Mouse (Mus musculus) heart, embryonic 10.5 days (tissue): ENCODE results near the gene Olfr221. TPM values are rescaled to one million over a fixed set of nuclear protein-coding genes. Genes with fewer than 3 reads are reported as not detected.

ENCODE experiments used
- DNase-seq: peaks from one replicate; pipeline ENCODE4 v3.0.0-alpha.2; 2017; ENCODE audit warnings: low spot score
- H3K27ac ChIP-seq: fragments of 300-500 bp; sonication (generic); 2 replicates; pipeline ENCODE4 v1.5.1; 2016; ENCODE audit warnings: mild to moderate bottlenecking
- H3K27me3 ChIP-seq: fragments of 300-500 bp; sonication (generic); 2 replicates; pipeline ENCODE4 v1.6.1; 2016; ENCODE audit warnings: mild to moderate bottlenecking; ENCODE audit not compliant: poor library complexity, insufficient read depth, severe bottlenecking
- H3K36me3 ChIP-seq: fragments of 300-500 bp; sonication (generic); 2 replicates; pipeline ENCODE4 v1.6.1; 2016; ENCODE audit warnings: mild to moderate bottlenecking, moderate library complexity
- H3K4me1 ChIP-seq: fragments of 300-500 bp; sonication (generic); 2 replicates; pipeline ENCODE4 v1.6.1; 2016; ENCODE audit warnings: mild to moderate bottlenecking
- H3K4me3 ChIP-seq: fragments of 300-500 bp; sonication (generic); 2 replicates; pipeline ENCODE4 v1.5.1; 2016; ENCODE audit warnings: mild to moderate bottlenecking, moderate library complexity
- H3K9me3 ChIP-seq: fragments of 300-500 bp; sonication (generic); 2 replicates; pipeline ENCODE4 v1.6.1; 2016; ENCODE audit warnings: mild to moderate bottlenecking, moderate library complexity
- WGBS: fragments of 180-500 bp; shearing (Covaris S2); methylation state at CpG from one replicate; pipeline ENCODE4 v1.1.7; 2016; 5-methylcytosine and 5-hydroxymethylcytosine counted together
- polyA plus RNA-seq: library from polyadenylated mRNA; unstranded; fragments of >200 nt; fragmentation: Nextera tagmentation; extraction: Ambion mirVana; gene quantifications from 2 replicates; pipeline ENCODE4 v1.2.1, GENCODE M21; 2016

Olfr221 gene
- polyA plus RNA-seq, 1 experiment from 2014 or later: not detected

DNA sequence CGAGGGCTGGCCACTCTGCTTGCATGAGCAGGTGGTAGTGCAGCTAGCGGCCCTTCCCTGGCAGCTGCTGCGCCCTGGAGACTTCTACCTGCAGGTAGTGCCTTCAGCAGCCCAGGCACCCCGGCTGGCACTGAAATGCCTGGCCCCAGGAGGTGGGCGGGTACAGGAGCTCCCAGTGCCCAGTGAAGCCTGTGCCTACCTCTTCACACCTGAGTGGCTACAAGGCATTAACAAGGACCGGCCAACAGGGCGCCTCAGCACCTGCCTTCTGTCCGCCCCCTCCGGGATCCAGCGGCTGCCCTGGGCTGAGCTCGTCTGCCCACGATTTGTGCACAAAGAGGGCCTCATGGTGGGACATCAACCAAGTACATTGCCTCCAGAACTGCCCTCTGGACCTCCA lies 53.5 kb downstream of the Olfr221 start:
- H3K9me3 ChIP-seq: no peaks in the 10 kb centered on the region
- H3K27ac ChIP-seq: no peak overlapping the region
- H3K36me3 ChIP-seq: peaks cover 62% of the 10 kb centered on the region
- H3K4me1 ChIP-seq: peaks cover 21% of the 10 kb centered on the region
- 78% methylated on average over 12 of the region's 12 CpGs for WGBS
- no peak overlapping the region for H3K4me3 ChIP-seq
- no peak for DNase-seq
- 0 out of 2 replicates have a peak, but pooled peaks cover 11% of the 10 kb centered on the region for H3K27me3 ChIP-seq

DNA sequence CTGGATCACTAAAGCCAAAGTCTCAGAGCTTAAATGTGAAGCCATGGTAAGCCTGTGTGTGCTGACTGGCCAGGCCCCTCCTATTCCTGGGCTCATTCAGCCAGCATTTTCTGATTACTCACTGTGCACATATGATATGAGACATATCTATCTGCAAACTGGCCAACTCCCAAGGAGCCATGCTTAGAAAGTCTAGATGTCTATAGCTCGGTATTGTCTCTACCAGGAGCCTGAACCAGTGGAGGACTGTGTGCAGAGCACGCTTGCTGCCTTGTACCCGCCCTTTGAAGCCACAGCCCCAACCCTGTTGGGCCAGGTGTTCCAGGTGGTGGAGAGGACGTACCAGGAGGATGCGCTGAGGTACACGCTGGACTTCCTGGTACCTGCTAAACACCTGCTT lies 55.1 kb downstream of the Olfr221 start:
- Histone ChIP-seq H3K9me3 (no peaks in the 10 kb centered on the region), H3K27ac (no peak overlapping the region), H3K4me3 (no peak overlapping the region), H3K4me1 (peaks cover 23% of the 10 kb centered on the region), H3K27me3 (0 out of 2 replicates have a peak, but pooled peaks cover 11% of the 10 kb centered on the region), H3K36me3 (peaks cover 50% of the 10 kb centered on the region)
- no peak for DNase-seq
- WGBS: 91% methylated on average over 6 of the region's 6 CpGs

DNA sequence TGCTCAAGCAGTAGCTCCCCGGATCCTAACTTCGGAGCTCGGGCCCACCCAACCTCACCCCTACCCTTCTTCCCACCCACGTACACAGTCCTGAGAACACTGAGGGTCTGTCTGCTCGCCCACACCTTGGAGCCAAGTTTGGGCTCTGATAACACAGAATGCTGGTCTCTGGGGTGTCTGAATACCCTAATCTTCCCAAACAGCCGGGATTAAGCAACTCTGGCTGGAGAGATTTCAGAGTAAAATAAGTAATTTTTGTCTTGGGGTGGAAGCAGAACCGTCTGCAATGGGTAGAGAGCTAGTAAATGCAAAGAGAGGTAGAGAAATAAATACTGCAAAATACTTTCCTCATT lies 56.1 kb downstream of the Olfr221 start:
- WGBS: 6% methylated on average over 7 of the region's 7 CpGs
- Histone ChIP-seq H3K27ac (peak overlapping the region; percentile 94), H3K27me3 (0 out of 2 replicates have a peak, but pooled peaks cover 11% of the 10 kb centered on the region), H3K36me3 (peaks cover 40% of the 10 kb centered on the region), H3K4me3 (peak overlapping the region; percentile 78), H3K4me1 (peaks cover 23% of the 10 kb centered on the region), H3K9me3 (no peaks in the 10 kb centered on the region)
- no peak for DNase-seq

DNA sequence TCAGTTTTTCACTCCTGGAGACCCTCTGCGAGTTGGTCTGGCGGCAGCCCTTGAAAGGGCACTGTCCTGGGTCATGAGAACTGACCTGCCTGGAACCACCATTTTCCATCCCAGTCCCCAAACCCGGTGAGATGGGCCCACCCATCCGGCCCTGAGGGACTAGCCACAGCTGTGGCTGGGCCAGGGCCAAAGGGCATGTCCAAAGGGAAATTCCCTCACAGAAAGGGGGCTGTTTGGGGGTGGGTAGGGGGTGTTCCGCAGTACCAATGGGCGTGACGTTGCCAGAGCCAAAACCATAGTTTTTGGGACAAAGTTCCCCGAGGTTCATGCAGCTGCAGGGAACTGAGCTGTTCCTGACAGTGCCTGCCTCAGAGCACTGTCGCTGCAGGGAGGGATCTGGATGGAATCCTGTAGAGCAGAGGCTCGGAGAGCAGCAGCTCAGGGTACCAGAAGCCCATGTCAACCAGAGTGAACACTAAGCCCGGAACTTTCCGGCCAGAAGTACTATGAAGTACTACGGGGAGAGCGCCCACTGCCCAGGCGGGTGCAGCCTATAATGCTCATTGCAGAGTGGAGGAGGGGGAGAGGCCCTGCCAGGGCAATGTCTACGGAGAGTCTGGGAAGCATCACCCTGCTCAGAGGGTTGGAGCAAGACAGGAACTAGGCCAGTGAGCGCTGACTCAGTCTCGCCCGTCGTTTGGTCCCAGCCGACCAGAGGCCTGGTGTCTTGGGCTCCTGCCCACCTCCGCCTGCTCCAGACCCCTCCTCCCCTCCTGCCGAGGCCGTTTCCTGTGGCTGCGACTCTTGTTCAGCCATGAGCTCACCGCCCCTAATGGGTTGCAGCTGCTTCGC lies 56.7 kb downstream of the Olfr221 start:
- Histone ChIP-seq H3K27me3 (0 out of 2 replicates have a peak, but pooled peaks cover 11% of the 10 kb centered on the region), H3K4me1 (peaks cover 23% of the 10 kb centered on the region), H3K36me3 (peaks cover 34% of the 10 kb centered on the region), H3K27ac (peak overlapping the region; percentile 94), H3K4me3 (peak overlapping the region; percentile 78), H3K9me3 (no peaks in the 10 kb centered on the region)
- WGBS: 1% methylated on average over 27 of the region's 27 CpGs
- peak; percentile 88 for DNase-seq

DNA sequence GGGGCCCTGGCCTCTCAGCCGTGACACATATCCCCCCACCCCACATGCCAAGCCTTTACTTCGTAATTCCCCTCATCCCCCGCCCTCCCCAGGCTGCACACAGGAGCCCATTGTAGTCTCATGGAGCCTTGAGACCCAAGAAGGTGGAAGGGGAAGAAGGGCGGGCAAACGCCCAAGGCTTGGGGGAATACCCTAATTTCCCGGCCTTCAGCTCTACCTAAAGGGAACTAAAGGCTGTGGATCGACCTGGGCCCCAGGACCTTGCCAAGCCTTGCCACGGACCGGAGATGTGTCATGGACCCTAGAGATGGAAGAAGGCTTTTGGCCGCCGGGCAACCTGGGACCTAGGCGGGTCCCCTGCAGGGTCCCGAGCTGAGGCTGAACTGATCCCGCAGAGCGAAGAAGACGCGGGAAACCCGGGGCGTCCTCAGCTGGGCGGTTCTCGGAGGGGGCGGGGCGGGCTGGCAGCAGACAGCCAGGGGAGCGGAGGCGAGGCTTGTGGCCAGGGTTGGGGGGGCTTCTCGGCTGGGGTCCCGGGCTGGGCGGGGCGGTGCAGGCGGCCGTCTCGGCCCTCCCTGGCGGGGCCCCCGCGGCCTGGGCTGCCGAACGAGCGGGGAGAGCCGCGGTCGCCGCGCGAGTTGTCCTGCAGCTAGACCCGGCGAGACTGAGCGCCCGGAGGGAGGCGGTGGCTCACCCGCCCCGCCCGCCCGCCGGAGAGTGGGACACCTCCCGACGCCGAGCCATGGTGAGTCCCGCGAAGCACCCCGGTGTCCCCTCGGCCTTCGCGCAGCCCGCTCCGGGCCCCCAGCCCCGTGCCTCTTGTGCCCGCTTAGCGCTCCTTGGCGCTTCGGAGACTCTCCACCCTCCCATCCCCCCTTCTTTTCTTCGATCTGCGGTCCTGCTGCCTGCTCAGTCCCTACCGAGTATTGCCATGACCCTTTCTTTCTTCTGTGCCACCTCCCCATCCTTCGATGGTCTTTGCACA lies 57.7 kb downstream of the Olfr221 start, which contains the start of gene Arhgef40:
Gene Arhgef40, plus strand, starts transcription at position 473 of the 985 bp plus-strand sequence.
- Histone ChIP-seq H3K36me3 (peaks cover 24% of the 10 kb centered on the region), H3K9me3 (no peaks in the 10 kb centered on the region), H3K4me1 (peaks cover 23% of the 10 kb centered on the region), H3K4me3 (peak within 1 kb of the TSS; percentile 78), H3K27me3 (0 out of 2 replicates have a peak, but pooled peaks cover 9% of the 10 kb centered on the region), H3K27ac (peak within 1 kb of the TSS; percentile 94)
- peak; percentile 91 for DNase-seq
- whole genome bisulfite sequencing: under 1% methylated on average over 63 of the region's 74 CpGs

Other genes starting within 250 kb of the Olfr221 start
- gene AY358078, start 242.4 kb downstream of the Olfr221 start, polyA plus RNA-seq: not detected in 2 replicates
- not detected in 2 replicates for gene Ear6, start 188.8 kb downstream of the Olfr221 start, polyA plus RNA-seq
- 40.0 and 45.1 TPM in 2 replicates for gene Mettl17, start 157.6 kb downstream of the Olfr221 start, polyA plus RNA-seq
- gene Slc39a2, start 149.6 kb downstream of the Olfr221 start, polyA plus RNA-seq: 0.53 and 0.63 TPM in 2 replicates
- 92.7 and 155 TPM in 2 replicates for gene Ndrg2, start 128.3 kb downstream of the Olfr221 start, polyA plus RNA-seq
- gene Tppp2, start 124.0 kb downstream of the Olfr221 start, polyA plus RNA-seq: not detected in 2 replicates
- gene Rnase13, start 119.7 kb downstream of the Olfr221 start, polyA plus RNA-seq: not detected in 2 replicates
- 72.3 and 86.4 TPM in 2 replicates for gene Arhgef40, start 57.7 kb downstream of the Olfr221 start, polyA plus RNA-seq
- gene Tmem253, start 26.8 kb downstream of the Olfr221 start, polyA plus RNA-seq: 0.27 and 0.57 TPM in 2 replicates
- 21.5 and 31.1 TPM in 2 replicates for gene Zfp219, start 21.7 kb downstream of the Olfr221 start, polyA plus RNA-seq
- gene Hnrnpc, start 61.6 kb upstream of the Olfr221 start, polyA plus RNA-seq: 506 and 686 TPM in 2 replicates
- 52.3 and 61.7 TPM in 2 replicates for gene Rpgrip1, start 68.2 kb upstream of the Olfr221 start, polyA plus RNA-seq
- gene Supt16, start 155.0 kb upstream of the Olfr221 start, polyA plus RNA-seq: 40.6 and 45.2 TPM in 2 replicates
- 32.6 and 34.0 TPM in 2 replicates for gene Chd8, start 215.3 kb upstream of the Olfr221 start, polyA plus RNA-seq
- 40.2 and 40.4 TPM in 2 replicates for gene Tox4, start 236.7 kb upstream of the Olfr221 start, polyA plus RNA-seq
- 15.5 and 17.1 TPM in 2 replicates for gene Rab2b, start 237.1 kb upstream of the Olfr221 start, polyA plus RNA-seq